Mouse (Mus musculus) layer of hippocampus, postnatal 10 days (tissue): ENCODE measurements at regions not wholly inside any gene's neighbourhood (a gene's known extent, or its start where the extent isn't known, plus 50 kb on each side); places are given as distances from the start of the nearest gene placed in this dataset.
"Not testable (repeated sequence)": the region's sequence is repeated elsewhere in the genome, so short reads cannot be mapped to it uniquely, and the experiment has no call there.

Experiments
- DNase-seq, 2 experiments: peaks; one replicate each; pipeline ENCODE4 v3.0.0; 2021; ENCODE audit warnings: low spot score in 2 of 2

DNA sequence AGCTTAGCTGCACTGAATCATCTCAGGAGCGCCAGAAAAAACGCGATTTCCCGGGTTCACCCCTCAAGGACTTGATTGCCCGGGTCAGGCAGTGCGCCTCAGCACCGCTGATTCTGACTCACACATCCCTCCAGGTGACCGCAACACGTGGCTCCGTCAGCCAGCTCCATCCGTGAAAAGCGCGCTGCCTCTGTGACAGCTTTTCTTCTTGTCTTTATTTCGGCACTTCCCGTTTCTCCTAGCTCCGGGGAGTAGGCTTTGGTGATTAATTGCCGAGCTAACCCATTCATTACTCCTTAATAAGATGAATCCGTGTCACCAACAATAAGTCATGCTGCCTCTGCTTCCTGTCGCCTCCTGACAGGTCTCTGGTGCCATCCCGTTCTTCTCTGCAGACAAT is 108.6 kb downstream of the Katnal1 start:
- no peak for DNase-seq

DNA sequence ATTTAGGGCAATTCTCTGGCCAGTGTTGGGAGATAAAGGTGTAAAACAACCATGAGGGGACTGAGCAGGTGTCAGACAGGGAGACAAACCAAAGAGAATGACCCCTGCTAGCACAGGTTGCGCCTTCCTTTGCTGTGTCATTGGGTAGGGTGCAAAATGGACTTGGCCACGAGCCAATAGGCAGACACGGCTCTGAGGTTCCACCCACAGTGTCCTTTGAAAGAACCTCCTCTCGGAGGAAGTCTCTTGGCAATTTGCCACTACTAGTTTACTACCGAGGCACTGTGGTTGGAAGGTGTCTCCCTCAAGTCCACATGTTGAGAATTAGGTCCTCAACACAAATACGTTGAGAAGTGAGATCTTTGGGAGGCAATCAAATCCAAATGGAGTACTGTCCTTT is 109.7 kb downstream of the Katnal1 start:
- DNase-seq = no peak

DNA sequence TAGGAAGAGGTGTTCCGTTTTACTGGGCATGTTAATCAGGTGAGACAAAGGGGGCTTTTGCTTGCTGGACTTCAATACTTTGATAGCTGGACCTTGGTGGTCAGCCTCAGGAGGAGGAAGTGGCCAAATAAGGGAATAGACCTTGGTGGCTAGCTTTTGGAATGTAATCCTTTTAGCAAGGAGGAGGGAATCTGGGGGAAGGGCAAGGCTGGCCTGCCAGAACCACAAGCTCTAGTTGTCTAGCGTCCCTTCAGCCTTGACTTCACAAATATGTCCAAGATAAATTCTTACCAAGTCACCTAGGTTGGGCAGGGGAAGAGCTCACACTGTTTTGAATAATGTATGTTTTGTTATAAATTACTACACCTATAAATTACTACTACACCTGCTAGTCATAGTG is 110.4 kb downstream of the Katnal1 start:
- no peak for DNase-seq

DNA sequence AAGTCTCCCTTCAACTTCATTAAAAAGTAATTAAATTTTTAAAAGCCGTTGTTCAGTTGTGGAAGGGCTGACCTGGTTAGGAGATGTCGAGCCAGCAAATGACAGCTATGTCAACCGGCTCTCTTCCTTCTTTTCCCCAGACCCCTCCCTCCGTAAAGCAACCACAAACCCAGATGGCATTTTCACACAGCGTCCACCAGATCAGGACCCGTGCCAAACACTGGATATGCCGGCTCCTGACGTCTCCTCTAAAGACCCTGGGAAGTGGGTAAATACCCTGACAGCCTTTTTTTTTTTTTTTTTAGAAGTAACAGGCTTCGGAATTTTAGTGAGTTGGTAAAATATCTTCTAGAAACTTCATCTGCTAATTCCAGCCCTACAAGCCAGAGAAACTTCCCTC is 116.3 kb downstream of the Katnal1 start:
- no peak for DNase-seq

DNA sequence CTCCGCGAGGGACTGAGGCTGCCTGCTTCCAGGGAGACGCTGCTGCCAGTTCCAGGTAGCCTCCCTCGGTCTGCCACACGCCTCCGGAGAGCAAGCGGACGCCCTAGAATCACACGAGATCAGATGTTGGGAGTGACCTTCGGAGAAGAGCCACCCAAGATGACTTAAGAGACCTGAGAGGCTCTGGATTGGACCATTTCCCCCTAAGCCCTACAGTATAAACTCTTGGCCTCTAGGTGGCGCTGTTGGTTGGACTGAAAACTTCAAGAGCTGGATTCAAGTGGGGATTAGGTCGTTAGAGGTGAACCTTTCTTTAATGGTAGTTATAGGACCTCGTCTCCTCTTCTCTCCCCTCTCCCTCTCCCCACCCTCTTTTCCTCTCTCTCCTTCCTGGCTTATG is 117.1 kb downstream of the Katnal1 start:
- peak; percentile 77 to 81 for DNase-seq

DNA sequence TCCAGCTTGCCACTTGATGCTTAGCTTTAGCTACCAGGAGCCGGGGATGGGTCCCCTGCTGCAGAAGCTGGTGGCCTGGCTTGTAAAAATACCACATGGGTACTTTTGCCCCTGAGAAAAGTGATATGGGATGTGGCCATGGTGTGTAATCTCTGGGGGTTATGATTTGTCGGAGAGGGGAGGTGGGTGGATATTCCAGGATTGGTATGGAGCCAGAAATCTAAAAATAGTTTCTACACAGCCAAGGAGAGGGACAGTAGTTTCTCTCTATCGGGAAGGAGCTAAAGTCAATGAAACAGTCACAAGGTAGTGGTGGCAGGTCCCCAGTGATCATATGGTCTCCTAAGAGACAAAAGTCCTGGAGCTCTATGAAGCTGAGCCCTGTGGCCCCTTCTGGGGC is 119.6 kb downstream of the Katnal1 start:
- no peak for DNase-seq

DNA sequence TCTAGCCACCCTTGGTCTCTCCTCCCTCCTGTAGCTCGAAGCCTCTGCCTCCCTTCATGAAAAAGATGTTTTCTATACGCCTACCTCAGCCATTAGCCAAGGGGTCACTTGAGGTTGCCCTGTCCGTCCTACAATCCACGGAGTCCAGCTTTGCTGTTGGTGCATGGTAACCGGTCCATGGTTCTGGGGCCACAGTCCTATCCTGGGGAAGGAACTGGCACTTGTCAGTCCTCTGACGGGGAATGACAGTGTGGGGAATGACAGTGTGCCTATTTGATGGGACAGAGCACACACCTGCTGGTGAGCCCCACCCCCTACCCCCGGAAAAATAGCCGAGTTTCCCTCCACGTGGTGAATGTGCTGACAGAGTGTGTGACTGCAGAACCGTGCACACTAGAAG is 120.1 kb downstream of the Katnal1 start:
- no peak for DNase-seq

DNA sequence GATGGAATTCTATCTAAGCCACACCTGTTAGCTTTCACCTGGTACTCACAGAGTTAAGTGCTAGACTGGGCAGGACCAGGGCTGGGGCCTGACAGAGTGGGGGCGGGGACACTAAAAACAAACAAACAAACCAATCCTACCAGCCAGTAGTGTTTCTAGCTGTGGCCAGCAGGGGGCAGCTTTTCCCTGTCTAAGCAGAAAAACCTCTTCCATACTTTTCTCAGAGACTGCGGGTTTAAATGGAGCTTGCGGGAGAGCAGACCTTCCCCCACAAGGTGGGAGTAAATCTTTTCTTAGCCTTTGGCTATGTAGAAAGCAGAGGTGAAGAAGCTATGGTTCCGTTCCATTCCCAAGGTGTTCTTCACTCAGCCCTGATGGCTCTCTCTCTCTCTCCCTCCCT is 120.7 kb downstream of the Katnal1 start:
- DNase-seq = peak; percentile 80 to 83

DNA sequence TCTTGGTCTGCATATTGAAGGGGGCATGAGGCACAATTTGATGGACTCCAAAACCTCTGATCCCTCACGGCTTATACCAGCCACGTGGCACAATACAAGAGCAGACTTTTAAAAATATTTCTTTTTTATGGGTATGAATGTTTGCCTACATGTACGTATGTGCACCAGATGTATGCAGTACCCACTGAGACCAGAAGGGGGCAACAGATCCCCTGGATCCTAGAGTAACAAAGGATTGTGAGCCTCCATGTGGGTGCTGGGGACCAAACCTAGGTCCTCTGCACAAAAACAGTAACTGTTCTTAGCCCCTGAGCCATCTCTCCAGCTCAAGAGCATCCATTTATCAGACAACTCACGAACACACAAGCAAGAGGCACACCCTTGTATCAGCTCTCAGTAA is 121.5 kb downstream of the Katnal1 start:
- no peak for DNase-seq

DNA sequence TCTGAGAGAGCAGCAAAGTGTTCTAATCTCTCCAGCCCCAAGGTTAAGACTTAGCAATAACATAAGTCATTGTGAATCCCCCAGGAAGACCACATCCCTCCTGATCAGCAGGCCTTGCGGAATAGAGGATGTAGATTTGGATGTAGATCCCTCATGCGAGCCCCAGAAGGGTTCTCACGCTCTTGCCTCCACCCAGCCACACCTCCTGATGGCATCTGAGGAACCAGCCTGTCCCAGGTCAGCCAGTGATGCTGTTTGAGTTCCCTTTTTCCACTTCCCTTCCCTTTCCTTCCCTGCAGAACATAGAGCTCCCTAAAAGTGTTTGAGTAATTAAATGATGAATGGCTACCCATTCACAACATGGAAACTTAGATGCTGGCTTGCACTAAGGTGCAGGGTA is 124.1 kb downstream of the Katnal1 start:
- no peak for DNase-seq

DNA sequence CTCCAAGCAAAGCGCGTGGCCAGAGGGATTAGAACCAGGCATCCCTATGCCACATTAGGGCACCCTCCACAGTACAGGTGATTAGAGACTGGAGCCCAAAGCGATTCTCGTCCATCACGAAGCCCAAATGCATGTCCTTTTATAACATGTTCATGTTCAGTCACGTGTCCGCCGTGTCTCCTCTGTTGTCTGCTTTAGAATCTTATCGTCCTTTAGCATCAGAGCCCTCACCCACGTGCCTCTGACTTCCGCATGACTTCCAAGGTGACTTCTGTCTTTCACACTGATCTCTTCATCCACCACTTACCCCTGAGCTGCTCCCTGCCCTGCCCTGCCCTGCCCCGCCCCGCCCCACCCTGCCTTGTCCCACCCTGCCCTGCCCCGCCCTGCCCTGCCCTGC is 125.3 kb downstream of the Katnal1 start:
- DNase-seq = no peak

DNA sequence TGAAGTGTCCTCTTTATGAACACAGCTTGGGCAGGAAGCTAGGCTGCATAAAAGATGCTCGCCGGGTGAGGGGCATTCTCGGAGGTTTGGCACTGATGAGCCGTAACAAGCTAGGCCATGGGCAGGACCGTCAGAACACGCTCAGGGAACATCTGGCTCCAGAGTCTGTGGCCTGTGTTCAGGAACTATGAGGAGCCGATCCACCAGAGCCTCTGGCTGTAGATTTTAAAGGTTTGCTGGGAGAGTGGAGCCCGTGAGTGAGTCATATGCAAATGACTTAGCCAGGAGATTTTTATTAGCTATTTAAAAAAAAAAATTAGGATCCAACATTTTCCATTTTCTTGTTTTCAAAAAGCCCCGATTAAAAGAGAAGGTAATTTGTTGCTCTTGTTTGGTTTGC is 126.4 kb downstream of the Katnal1 start:
- no peak for DNase-seq

DNA sequence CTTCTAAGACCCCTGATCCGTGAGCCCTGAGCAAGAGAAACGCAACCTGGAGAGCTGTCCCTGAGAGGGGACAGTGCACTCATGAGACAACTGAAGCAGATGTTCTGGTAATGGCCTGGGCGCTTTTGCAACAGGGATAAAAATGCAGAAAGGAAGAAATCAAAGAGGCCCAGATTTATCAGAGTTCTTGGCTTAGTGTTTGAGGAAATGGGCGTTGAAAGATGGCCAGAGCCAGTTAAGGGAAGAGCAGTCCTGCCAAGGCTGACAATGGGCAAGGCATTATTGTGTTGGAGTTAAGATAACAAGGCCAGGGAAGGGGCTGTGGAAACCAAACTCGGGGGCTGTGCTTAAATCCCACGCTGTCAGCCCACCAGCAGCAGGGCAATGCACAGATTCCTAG is 130.6 kb downstream of the Katnal1 start:
- no peak for DNase-seq

DNA sequence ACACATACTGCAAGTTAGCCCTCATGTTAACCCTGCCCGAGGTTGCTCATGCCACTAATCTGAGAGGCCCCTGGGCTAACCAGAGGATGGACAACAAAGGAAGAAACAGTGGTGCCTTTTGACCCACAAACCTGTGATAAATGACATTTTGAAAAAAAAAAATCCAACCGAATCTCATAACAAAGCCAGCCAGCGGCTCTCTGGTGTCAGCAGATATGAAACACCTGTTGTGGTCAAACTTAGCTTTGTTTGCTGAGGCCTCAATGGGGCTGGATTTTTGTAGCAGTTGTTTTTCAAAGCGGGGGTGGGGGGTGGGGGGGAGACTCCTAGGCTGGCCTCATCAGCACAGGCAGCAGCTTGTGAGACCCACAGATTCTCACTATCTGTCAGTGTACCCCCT is 133.0 kb downstream of the Katnal1 start:
- no peak for DNase-seq

DNA sequence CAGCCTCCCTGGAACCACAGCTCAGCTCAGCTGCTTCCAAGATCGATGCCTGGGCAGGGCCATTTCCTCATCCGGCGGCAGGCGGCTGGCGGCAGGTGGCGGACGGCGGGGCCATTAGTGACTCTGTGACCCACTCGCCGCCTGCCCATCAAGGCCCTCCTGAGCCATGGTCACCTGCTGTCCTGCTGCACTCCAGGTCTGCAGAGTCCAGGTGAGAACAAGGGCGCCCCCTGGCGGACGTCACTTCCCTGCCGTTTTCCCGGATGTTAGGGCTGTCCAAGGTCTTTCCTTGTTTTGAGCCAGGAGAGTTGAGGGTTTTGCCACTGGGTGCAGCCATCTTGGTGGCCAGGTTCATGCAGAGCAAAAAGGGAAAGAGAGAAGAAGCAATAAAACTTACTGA is 134.7 kb downstream of the Katnal1 start:
- DNase-seq = peak; percentile 60 to 67

DNA sequence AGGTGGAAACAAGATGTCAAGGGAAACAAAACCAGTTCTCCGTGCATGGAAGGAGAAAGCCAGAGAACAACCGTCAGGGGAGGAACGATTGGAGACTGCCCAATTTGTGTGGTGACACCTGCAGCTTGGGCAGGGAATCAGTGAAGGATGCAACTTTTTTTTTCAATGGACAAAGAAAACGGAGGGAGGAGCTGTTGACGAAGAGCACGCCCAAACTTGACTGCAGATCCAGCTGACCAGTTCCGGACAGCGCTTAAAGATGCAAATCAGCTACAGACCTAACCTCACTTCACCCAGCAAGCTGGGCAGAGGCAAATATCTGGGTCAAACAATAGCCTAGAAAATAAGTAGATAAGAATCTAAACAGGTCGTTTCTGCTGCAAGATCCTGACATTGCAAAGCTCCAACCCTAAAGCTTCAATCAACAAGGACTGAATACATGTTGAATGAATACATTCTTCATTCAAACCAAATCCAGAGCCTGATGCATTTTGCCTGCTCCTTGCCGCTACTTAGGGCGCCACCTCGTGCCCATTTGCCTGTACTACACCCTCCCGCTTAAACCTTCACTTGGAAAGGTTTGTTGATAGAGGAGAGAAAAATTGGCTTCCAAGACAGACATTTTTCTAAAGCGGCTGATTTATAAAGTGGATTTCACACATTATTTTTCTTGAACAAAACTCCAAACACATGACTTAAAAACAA is 136.2 kb downstream of the Katnal1 start:
- DNase-seq = peak; percentile 95

DNA sequence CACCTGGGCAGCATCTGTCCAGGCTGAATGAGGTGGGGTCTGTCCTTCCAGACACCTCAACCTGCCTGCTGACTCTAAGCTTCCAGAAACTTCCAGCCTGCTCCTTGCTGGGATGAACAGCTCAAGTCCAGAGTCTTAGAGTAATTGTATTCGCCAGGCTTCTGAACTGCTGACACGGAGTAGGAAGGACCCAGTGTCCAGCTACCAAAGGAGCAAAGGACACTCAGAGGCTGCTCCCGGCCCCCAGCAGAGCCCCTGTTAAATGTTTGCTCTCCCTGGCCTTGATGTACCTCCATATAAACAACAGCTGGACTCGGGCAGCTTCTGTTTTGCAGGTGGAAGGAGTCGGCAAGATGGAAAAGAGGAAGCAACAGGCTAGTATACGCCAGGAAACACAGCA is 137.5 kb downstream of the Katnal1 start:
- DNase-seq = no peak

DNA sequence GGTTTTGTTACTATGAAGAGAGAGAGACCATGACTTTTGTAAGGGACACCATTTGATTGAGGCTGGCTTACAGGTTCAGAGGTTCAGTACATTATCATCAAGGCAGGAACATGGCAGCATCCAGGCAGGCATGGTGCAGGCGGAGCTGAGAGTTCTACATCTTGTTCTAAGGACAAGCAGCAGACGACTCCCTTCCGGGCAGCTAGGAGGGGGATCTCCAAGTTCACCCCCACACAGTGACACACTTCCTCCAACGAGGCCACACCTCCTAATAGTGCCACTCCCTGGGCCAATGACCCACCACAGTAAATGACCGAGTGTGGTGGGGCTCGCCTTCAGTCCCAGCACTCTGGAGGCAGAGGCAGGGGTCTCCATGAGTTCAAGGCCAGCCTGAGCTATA is 138.8 kb downstream of the Katnal1 start:
- DNase-seq = not testable (repeated sequence)

DNA sequence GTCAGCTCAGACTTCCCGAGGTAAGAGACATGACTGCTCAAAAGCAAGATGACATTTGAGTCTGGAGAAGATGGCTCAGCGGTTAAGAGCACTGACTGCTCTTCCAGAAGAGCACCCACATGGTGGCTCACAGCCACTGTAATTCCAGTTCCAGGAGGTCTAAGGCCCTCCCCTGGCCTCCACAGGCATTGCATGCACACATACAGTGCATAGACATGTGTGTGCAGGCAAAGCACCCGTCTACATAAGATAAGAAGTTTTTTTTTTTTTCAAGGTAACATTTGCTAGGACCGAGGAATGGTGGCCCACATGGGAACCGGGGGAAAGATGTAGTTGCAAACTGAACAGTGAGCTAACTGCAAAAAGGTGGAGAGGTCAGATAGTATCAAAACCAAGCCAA is 139.3 kb downstream of the Katnal1 start:
- DNase-seq = no peak

DNA sequence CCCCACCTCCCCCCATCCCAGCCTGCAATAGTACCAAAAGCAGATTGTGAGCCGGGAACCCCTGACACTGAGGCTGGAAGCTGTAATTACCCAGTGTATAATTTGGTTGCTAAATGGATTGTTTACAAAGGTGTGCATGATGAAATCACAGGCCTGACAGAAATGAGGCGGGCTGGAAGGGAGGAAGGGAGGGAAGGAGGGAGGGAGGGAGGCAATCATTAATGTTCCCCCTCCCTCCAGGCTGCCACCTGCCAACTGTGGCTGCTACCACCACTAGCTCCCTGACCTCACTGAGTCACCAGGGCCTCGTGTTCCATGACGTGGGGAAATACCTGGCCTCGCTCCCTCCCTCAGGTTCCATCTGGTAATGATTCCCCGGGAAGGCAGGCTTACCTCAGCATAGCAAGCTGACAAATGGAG is 140.0 kb downstream of the Katnal1 start:
- no peak for DNase-seq

DNA sequence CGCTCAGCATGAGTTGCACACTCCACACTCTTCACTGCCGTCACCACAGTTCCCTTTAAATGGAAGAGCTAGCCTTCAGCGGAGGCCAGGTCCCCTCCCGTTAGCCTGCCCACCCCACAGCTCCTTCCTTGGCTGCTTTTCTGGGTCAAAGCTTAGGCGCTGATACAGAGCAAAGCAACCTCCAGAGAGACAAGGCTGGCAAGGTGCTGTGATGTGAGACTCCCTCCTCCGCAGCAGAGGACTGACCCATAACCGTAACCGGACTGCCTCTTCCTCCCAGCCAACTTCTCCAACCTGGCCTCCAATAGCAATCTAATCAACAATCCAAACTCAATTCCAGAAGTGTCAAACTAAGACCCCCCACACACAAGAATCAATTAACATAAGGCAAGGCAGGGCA is 140.4 kb downstream of the Katnal1 start:
- no peak for DNase-seq

DNA sequence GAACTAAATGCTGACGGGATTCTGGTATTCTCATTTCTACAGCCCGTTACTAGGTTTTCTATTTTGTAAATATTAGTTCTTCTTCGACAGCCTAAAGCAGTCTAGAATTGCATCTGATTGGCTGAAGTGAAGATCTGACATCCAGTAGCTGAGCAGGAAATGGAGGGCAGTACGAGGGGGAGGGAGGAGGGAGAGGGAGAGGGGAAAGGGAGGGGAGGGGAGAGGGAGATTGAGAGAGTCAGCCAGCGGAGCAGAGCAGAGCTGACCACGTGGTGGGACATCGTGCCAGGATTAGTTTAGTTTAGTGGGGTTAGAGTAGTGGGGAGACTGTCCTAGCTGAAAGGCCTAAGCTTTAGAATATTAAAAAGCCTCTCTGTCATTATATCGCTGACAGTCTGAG is 141.8 kb downstream of the Katnal1 start:
- DNase-seq = no peak

DNA sequence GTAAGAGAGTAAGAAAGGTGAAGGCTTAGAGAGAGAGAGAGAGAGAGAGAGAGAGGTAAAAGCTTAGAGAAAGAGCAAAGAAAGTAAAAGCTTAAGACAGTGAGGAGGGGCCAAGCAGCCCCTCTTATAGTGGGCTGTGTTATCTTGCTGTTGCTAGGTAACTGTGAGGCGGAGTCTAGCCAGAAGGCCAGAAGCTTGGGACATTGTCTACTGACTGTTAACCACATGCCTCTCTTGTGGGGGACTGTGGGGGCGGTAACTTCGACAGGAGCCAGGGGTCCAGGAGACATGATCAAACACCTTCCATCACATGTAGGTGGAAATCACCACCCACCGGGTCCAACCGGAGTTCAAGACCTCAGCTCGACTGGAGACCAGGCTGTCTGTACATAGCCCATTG is 148.0 kb downstream of the Katnal1 start:
- DNase-seq = not testable (repeated sequence)
